16 mouse cellular contexts compared by ENCODE assay signal in the genomic region with DNA sequence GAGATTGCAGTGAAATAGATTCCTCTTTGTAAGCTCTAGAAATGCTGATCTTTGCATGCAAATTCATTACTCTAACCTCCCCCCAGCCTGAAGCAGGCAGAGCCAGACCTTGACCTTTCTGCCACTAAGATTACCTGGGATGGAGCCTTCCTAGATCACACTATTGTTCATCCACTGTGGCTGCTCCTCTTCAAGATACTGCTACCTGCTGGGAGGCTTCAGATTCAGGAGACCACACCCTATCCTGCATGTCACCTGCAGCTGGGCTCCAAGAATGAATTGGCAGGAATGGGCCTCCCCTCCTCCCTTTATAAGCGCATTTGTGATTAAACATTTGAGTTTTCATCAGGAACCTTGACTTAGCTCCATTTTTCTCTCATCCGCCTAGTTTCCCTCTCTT.
"Had no signal": no experiment of that assay in that cellular context is flagged by ENCODE, and none has a peak within 500 bp of the region (broad histone marks: within the 10 kb centered on the region; RNA-seq: fewer than 3 reads in every experiment).

No protein-coding gene starts in this region.

- H3K9me3 ChIP-seq: megakaryocyte, embryonic 14.5 days; midbrain, embryonic 12.5 days; midbrain, embryonic 15.5 days; neural tube, embryonic 12.5 days; stomach, embryonic 15.5 days had no signal

- H3K9ac ChIP-seq: liver, embryonic 14.5 days; lung, embryonic 14.5 days; midbrain, embryonic 12.5 days; midbrain, embryonic 15.5 days; neural tube, embryonic 12.5 days; stomach, embryonic 15.5 days had no signal

- DNase-seq: lung, adult 18-20 months; lung, embryonic 14.5 days; lung, postnatal 14 days; lung, postnatal 36 days; right cerebral cortex, postnatal 14 days; thymus, adult 2 months; thymus, postnatal 14 days; thymus, postnatal 36 days had no signal

- H3K4me2 ChIP-seq: lung, embryonic 14.5 days; midbrain, embryonic 12.5 days; midbrain, embryonic 15.5 days; neural tube, embryonic 12.5 days; stomach, embryonic 15.5 days had no signal

- H3K27me3 ChIP-seq: megakaryocyte, embryonic 14.5 days; midbrain, embryonic 12.5 days; midbrain, embryonic 15.5 days; neural tube, embryonic 12.5 days; stomach, embryonic 15.5 days had no signal

- ATAC-seq: midbrain, embryonic 15.5 days had no signal

- H3K4me3 ChIP-seq: megakaryocyte, embryonic 14.5 days; midbrain, embryonic 12.5 days; midbrain, embryonic 15.5 days; neural tube, embryonic 12.5 days; stomach, embryonic 15.5 days had no signal

- H3K36me3 ChIP-seq: midbrain, embryonic 12.5 days; midbrain, embryonic 15.5 days; neural tube, embryonic 12.5 days; stomach, embryonic 15.5 days had no signal

- H3K27ac ChIP-seq: liver, embryonic 14.5 days; macrophage; midbrain, embryonic 12.5 days; midbrain, embryonic 15.5 days; neural tube, embryonic 12.5 days; stomach, embryonic 15.5 days; stomach, postnatal 0 days had no signal

- H3K4me1 ChIP-seq: megakaryocyte, embryonic 14.5 days; midbrain, embryonic 12.5 days; midbrain, embryonic 15.5 days; neural tube, embryonic 12.5 days; stomach, embryonic 15.5 days had no signal
